Mouse (Mus musculus) cerebral cortex, adult 2 months (tissue): ENCODE results near the gene Gstcd.

ENCODE experiments used
- WGBS: fragments of 180-500 bp; shearing (Covaris S2); methylation state at CpG from one replicate; pipeline ENCODE4 v1.1.7; 2018; 5-methylcytosine and 5-hydroxymethylcytosine counted together

The Gstcd gene

DNA sequence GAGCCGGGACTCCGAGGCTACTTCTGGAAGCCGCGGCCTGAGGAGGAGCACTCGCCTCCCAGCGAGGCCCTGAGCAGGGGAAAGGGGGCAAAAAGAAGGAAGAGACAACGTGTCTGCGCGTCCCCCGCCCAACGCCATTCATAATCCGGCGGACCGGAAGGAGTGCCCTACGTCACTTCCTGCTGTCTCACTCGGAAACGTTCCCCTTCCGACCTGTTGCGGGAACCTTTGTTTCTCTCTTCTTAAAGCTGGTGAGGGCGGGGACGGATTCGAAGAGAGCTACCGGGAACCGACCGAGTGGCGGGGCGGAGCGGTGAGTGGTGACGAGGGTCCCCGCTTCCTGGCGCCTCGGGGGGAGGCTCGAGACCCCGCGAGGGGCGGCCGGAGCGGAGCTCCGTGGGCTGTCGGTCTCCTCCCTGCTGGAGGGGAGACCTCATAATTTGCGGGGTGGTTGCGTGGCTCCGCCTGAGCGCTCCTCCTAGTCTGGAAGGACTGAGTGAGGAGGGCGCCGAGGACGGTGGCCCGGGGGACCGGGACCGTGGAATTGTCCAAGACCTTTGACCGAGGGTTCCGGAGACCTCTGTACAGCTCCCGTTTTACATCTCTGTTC lies at the start of gene Gstcd, which contains the start of gene Ints12:
Gstcd (minus strand) TSS at position 370 of the 610 bp plus-strand sequence.
Ints12 (plus strand) TSS at position 177 of the 610 bp plus-strand sequence.
- WGBS: under 1% methylated on average over 53 of the region's 53 CpGs

GRCm38 (mm10) chr3:133132611-133133010 lies 40.8 kb upstream of the Gstcd start:
- 34% methylated on average over 8 of the region's 8 CpGs for whole genome bisulfite sequencing

DNA sequence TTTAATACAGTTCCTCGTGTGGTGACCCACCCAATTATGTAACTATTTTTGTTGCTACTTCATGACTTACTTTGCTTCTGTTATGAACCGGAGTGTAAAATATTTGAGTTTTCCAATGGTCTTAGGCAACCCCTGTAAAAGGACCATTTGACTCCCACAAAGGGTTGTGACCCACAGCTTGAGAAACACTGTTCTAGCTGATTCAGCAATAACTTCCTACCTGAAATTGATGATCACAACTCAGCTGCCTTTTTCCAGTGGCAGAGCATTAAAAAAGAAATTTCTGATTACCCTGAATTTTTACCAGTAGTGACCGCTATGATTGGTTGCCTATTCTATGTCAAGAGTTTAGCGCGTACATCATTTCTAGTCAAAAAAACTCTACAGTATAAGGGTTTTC lies 39.5 kb upstream of the Gstcd start:
- 93% methylated on average over 5 of the region's 5 CpGs for WGBS

GRCm38 (mm10) chr3:133113281-133113680 lies 21.4 kb upstream of the Gstcd start:
- 54% methylated on average over 1 of the region's 1 CpGs for WGBS

DNA sequence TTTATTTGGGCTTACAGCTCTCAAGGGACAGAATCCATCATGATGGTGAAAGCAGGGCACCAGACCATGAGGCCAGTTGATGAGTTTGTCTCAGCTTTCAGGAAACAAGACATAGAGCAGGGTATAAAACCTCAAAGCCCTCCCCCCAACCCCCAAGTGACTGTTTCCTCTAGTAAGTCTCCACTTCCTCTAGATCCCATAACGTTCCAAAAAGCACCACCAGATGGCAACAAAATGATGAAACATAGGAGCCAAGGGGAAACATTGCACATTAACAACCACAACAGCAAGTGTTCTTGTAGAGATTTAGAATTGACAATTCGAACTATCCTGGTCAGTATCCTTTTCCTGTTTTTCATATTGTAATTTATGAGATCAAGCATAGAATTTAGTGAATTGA lies 19.9 kb upstream of the Gstcd start:
- 11% methylated on average over 2 of the region's 2 CpGs for WGBS

- 90% methylated on average over 4 of the region's 4 CpGs for WGBS
Observed at GRCm38 (mm10) chr3:133109844-133110243, 18.0 kb upstream of the Gstcd start.

- WGBS: 79% methylated on average over 4 of the region's 4 CpGs
Observed at GRCm38 (mm10) chr3:133108731-133109130, 16.9 kb upstream of the Gstcd start.

DNA sequence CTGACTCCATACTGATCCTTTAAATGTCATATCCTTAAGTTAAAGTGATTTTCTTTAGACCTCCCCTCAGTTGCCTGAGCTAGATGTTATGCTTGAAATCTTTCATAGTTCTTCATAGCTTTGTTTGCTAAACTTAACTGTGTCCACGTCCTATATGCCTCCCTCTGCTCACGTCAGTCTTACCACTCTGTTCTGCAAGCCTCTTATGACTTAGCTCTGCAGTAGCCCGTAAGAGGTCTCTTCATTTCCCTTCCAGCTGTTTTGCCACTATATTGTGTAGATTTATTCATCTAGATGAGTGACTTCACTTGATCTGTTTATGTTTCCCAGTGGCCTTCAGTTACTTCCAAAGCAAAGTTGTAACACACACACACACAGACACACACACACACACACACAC lies 12.6 kb upstream of the Gstcd start:
- 89% methylated on average over 3 of the region's 3 CpGs for WGBS

DNA sequence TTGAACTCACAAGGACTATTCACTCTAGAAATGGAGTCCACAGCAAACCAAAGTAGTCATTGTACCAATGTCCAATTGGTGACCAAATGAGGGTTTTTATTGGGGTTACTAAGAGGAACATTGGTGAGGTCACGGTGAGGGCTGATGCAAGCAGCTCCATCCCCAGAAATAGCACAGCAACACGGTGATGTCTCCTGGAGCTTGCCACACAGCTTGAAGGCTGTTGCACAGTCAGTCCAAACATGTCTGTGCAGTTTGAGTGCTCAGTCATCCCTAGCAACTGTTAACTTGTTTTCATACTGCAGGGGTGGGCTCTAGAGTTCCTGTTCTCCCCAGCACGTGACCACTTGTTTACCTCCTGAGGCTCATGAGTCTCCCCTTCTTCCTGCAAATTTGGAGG lies 11.9 kb upstream of the Gstcd start:
- 63% methylated on average over 3 of the region's 3 CpGs for WGBS

DNA sequence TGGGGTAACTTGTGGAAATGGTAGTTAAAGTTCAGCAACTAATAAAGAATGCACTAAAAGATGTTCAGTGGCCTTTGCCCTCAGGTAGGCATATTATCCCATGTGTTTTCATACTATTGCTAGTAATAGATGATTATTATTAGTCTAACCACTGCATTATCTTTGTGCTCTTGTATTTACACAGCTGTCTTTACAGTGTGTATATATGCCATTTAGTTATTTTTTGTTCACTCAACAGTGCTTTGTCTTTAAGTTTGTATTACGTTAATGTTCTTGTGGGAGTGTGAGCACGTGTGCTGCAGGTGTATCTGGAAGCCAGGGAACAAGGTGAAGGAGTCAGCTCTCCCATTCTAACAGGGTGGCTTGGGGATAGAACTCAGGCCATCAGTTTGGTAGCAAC lies 7.1 kb upstream of the Gstcd start:
- WGBS: 89% methylated on average over 2 of the region's 2 CpGs

DNA sequence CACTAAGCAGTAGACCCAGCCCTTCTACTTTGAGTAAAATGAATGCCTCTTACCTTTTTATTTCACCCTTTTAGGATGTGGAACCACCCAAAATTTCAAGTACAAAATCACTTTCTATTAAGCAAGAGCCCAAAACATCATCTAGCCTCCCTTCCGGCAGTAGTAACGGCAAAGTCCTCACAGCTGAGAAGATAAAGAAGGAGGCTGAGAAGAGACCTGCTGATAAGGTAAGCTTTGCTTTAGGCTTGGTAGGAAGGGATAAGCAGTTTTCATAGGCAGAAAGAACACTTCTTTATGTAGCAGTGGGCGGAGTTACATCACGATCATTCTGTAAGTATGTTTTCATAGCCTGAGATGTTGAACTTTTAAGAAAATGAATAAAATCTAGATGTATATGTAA lies 6.5 kb upstream of the Gstcd start:
- 96% methylated on average over 4 of the region's 4 CpGs for WGBS

- 98% methylated on average over 6 of the region's 6 CpGs for WGBS
Observed at GRCm38 (mm10) chr3:133097936-133098335, 6.1 kb upstream of the Gstcd start.

- 70% methylated on average over 1 of the region's 1 CpGs for WGBS
Observed at GRCm38 (mm10) chr3:133094305-133094704, 2.5 kb upstream of the Gstcd start.

DNA sequence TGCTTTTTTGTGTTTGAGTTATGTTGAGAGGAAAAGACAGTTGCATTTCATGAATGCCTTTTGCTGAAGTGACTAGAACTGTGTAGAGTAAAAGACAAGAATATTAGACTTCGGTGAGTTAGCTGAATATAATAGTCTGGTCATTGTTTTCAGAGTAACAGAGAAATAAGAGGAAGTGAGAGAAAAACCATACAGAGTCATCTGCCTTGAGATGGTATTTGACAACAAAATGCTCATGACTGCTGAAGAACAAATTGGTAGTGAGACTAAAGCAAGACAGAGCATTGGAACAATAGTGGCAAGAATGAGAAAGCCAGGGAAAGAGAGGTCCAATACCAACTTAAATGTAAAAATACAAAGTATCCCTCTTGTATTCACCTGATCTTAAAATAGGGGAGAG lies 1.1 kb upstream of the Gstcd start:
- 65% methylated on average over 1 of the region's 1 CpGs for WGBS

DNA sequence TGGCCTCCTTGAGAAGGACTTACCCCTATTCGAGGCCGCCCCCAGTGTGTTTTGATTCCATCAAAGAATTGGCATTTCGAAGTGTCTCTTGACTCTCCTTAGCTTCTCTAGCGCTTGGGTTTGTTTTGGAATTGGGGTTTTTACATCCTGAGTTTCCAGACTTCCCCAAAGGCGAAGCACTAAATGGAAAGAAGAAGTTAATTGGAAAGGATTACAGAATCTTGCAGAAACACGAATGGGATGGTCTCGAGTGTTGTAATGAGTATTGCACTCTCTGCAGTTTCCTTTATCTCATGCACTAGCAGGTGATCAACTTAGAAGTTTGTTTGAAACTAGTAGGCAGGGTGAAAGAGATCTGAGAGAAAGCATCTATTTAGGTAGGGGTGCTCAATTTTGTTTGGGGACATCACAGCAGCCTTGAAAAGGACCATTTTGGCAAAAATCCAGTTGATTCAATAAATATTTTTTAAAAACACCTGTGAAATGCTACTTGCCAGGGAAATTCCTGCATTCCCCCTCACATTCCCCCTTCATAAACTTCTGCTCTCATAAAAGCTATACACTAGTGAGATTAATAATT lies 531 bp upstream of the Gstcd start:
- 0% methylated on average over 7 of the region's 7 CpGs for WGBS

GRCm38 (mm10) chr3:133091121-133091663 lies 641 bp downstream of the Gstcd start:
- under 1% methylated on average over 44 of the region's 44 CpGs for WGBS

DNA sequence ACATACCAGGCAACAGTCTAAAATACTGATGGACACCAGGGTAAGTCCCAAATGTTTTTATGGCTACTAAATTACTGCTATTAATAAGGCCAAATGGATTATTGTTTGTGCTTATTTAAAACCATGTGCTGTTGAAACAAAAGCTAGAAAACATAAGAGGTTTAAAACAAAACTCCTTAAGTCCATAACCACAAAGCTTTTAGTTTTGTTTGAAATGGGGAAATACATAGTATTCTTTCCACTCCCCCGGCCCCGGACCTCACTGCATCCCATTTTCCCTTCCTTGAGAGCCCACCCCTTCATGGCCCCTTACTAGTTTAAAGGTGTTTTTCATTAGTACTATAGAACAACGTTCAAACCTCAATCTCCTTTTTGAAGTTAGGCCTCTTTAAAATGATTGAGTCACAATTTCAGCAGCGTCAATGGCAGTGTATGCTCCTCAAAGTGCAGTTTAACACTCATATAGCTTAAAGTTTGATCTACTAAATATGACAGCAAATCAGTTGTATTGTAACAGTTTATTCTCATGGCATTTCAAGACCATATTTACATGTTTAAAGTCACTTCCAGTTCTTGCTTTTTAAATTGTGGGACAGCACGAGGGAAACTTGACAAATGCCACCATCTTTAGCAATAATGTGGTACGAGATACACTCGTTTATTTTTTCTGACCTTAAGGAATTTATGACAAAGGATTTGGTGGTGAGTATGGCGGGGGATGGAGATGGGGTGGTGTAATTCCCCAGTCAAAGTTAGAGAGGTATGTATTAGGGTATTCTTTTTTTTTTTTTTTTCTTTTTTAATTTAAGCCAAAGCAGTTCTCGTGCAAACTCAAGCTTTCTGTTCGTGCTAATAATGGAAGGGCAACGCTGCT lies 1.3 kb downstream of the Gstcd start:
- 8% methylated on average over 11 of the region's 11 CpGs for WGBS

DNA sequence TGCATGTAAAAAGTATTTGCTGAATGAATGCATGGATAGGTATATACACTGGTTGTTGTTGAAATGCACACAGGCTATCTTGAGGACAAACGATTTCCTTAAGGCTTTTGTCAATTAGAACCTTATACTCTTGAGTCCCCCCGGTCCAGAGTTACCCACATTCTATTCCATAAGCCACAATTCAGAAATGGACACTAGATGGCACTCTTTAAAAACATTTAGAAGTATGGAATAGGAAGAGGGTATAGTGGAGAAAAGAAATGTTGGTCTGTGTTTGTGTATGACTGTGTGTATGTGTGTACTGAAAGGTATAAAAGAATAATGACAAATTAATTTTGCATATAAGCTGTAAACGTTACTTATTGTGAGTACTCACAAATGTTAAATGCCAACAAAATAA lies 6.0 kb downstream of the Gstcd start:
- WGBS: 49% methylated on average over 3 of the region's 3 CpGs

- 92% methylated on average over 5 of the region's 5 CpGs for WGBS
Observed at GRCm38 (mm10) chr3:133082736-133083135, 9.1 kb downstream of the Gstcd start.

GRCm38 (mm10) chr3:133075560-133075959 lies 16.3 kb downstream of the Gstcd start:
- WGBS: 86% methylated on average over 10 of the region's 10 CpGs

GRCm38 (mm10) chr3:133052068-133052467 lies 39.8 kb downstream of the Gstcd start:
- 78% methylated on average over 2 of the region's 2 CpGs for WGBS

- WGBS: 71% methylated on average over 7 of the region's 7 CpGs
Observed at GRCm38 (mm10) chr3:133033145-133033755, 58.6 kb downstream of the Gstcd start.
